Mouse (Mus musculus): ENCODE measurements at regions not wholly inside any gene's neighbourhood (a gene's known extent, or its start where the extent isn't known, plus 50 kb on each side); places are given as distances from the start of the nearest gene placed in this dataset.

- TF ChIP-seq CTCF (IDR thresholded peaks at IDR 0.05; ENCODE audit: low read depth, low read length): no peak
- no peak for TF ChIP-seq POLR2A (IDR thresholded peaks at IDR 0.05; ENCODE audit: extremely low read depth, insufficient read depth, low read length)
These were observed 348.8 kb upstream of the Sall1 start for GRCm38 (mm10) chr8:89392749-89393148.
